Mouse (Mus musculus): ENCODE results near the gene Lingo2.

DNA sequence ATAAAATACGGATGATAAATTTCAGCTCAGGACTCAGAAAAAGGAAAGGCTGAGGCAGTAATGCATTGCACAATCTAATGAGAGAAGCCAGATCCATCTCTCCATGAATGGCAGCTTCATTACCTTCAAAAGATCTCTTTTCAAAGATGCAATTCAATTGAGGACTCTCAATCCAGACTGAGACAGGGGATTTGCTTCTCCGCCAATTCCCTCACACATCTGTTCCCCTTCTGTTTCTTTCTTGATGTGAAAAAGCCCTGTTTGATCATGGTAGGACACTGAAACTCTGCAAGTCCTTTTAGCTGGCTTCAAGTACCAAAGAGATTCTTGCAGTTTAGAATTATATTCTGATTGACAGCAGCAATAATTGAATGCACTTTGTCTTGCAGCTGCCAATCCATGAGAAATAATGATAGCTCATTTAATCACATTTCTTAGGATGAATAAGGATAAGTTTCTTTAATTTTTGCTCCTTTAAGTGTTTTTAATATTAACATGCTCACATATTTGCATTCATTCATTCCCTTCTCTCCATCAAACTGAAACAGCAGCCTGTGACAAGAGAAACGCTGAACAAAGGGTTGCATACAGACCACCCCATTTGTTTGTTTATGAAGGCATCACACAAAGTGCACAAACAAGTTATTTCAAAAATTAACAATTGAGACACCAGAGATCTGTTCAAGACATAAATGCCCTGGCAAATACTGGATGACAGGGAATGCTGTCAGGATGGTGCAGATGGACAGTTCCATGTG is 870.3 kb downstream of the Lingo2 start:
- TF ChIP-seq CTCF (IDR thresholded peaks at IDR 0.05; ENCODE audit: borderline replicate concordance, extremely low read depth, insufficient read depth, insufficient read length) (no peak), POLR2A (IDR thresholded peaks at IDR 0.05; ENCODE audit: borderline replicate concordance, extremely low read depth, insufficient read depth, insufficient read length, poor library complexity, severe bottlenecking) (no peak)
